Mouse (Mus musculus) layer of hippocampus, postnatal 25 days (tissue): Measurements from ENCODE around the gene Tnf. TPM values are rescaled to one million over a fixed set of nuclear protein-coding genes. Genes with fewer than 3 reads are reported as not detected.
A peak's percentile ranks its signal among the peaks of the same experiment; 100 is the strongest.

Source experiments
- DNase-seq, 2 experiments: peaks; one replicate each; pipeline ENCODE4 v3.0.0; 2022; ENCODE audit warnings: mixed read lengths in 2 of 2, low spot score in 1 of 2; ENCODE audit errors: extremely low spot score in 1 of 2
- total RNA-seq, 2 experiments: library from RNA; stranded (reverse); gene quantifications; 2 replicates each; pipeline ENCODE4 v1.2.3; 2021

Gene Tnf
- total RNA-seq, 2 experiments from 2014 or later, result not detected

- no peak for DNase-seq
These were observed 25.8 kb downstream of the Tnf start, which contains the start of gene Aif1 for GRCm38 (mm10) chr17:35175968-35176367. Gene Aif1, minus strand, starts transcription at chr17:35176068.

GRCm38 (mm10) chr17:35175382-35175781 is 26.4 kb downstream of the Tnf start:
- no peak for DNase-seq

- no peak for DNase-seq
These were observed 27.4 kb downstream of the Tnf start for GRCm38 (mm10) chr17:35174201-35174977.

GRCm38 (mm10) chr17:35173329-35173728 is 28.5 kb downstream of the Tnf start:
- DNase-seq, result no peak

GRCm38 (mm10) chr17:35172445-35173234 is 29.2 kb downstream of the Tnf start:
- DNase-seq, result no peak

GRCm38 (mm10) chr17:35168541-35169207 is 33.1 kb downstream of the Tnf start:
- no peak for DNase-seq

- DNase-seq, result no peak
These were observed 34.0 kb downstream of the Tnf start for GRCm38 (mm10) chr17:35167794-35168193.

GRCm38 (mm10) chr17:35166352-35167035 is 35.3 kb downstream of the Tnf start:
- DNase-seq, result peak in 1 of 2 experiments; percentile 55

DNA sequence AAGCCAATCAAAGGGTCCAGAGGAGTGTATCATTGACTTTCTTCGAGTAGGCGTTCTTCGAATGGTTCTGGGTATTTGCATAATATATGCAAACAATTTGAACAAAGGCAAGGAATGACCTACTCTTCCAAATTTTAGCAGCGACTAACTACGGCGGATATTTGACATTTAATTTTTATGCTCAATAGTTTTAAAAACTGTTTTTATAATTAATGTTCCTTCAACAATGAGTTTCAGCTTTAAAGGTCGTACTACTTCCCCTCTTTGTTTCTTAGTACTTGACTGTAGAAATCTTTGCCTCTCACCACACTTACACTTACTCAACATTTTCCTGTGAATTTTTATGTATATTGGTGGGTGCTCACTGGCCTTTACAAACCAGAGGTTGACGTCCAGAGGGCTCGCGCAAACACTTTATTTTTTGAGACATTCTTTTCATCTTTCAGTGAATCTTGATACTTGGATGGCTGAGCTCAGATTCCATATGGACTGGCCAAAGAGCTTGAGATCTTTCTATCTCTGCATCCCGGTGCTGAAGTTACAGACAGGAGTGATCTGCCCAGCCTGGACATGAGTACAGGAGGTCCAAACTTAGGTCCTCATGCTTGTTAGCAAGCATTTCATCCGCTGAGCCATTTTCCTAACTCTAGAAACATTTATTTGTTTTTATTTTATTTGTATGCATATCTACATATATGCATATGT is 36.2 kb downstream of the Tnf start:
- DNase-seq, result no peak

DNA sequence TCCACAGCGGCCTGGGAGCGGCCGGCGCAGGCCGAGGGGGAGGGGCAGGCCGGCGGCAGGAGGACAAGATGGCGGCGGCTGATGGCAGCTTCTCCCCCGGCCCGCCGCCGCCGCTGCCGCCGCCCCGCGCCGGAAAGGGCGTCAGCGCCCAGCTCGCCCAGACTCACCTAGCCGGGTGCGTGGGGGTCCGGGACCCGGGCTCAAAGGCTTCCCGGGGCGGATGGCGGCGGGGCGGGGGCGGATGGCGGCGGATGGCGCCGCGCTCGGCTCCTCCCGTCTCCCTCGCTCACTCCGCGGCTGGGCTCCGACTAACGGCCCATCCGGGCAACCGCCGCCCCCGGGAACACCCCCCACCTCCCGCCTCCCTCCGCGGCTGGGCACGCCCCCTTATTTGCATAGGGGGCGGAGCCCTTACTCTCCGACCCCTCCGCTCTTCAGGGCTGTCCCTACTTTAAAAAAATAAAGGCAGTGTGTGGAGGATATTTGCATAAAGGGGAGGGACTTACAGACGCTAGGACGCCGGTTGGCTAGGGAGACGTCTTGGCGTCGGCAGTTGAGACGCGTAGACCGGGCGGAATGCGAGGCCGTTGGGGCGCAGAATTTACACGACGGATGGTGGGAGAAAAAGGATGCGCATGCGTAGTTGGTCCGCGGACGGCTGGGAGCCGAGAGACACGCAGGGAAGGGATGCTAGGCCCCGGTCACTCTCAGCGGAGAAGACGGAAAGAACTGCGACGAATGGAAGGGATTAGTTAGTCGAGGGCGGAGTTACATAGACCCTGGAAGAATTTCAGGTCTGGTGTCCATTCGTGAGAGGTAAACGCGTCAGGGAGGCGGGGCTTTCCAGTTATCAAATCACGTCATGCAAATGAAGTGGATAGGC is 37.0 kb downstream of the Tnf start, which contains the start of gene Prrc2a:
Gene Prrc2a, minus strand, starts transcription at position 330 of the 883 bp plus-strand sequence.
- peak; percentile 94 to 98 for DNase-seq

DNA sequence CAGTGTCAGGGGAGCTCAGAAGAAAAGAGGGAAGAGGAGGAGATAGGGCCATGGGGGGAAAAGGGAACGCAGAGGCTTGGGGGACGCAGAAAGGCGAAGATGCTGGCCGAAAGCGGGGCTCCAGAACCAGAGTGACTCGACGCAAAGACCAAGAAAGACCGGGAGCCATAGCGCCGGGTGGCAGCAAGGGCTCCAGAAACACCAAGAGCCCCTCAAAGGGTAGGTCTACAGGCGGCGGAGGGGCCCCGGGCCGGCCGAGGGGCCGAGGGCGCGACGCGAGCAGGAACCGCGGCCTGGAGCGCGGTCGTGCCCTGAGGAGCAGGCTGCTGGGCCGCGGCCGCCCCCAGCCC is 37.6 kb downstream of the Tnf start:
- DNase-seq, result peak in 1 of 2 experiments; percentile 40

DNA sequence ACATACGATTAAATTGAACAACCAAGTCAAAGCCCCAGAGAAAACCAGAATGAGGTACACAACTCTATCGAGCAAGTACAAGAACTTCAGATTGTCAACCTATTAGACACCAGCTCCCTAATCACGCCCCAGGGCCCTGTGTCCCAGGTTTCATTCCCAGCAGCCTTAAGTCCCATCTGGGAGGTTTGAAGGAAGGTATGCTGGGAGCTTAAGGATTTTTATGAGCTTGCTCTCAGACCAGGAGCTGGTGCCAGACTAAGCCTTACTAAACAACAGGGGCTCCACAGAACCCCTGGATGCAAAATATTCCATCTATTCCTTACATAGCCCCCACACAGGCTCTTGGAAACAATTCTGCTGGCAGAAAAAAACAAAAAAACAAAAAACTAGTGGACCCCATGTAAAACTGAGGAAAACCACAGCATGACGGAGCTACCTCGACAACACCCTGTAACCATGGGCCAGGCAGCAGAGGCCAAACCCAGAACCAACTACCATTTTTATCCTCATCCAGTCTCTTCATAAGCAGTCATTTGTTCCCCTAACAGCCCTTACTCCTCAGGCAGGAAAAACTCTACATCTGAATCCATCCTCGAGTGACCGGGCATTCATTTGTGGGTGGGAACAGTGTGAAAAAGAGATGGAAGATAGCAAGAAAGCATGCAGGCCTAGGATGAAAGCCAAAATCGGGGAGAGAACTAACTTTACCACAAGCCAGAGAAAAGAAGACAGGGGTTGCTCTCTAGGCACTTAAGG is 38.3 kb downstream of the Tnf start:
- no peak for DNase-seq

DNA sequence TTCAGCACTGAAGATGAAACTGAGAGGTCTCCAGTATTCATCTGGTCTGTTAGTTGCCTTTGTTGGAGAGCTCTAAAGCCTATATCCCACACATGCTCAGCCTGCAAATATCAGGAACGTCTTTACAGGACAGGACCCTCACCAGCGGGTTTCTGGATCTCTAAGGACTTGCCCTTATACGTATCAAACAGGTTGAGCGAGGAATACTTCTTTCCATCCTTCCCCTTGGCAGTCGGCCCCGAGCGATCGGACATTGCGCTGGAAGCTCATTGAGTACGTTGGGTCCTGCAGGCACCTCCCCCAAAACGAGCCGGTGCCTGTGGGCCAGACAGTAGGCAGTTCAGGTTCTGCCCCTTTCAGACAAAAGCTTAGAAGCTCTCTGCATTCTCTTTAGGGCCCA is 39.1 kb downstream of the Tnf start:
- DNase-seq, result no peak

DNA sequence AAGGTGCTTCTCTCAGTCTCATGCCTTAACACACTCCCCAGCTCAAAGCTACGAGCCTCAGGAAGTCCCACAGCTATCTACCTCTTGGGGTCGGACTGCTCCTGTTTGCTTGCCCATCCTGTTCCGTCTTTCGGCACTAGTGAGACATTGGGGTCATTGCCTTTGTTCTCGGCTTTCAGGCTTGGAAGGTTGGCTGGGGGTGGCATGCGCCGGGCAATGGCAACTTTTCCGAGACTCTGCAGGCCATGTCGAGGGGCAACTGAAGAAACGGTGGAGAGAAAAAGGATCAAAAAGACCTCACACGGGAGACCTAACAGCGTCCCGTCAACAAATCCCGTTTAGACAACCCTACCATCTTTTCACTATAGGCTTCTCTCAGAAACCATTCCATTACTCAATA is 39.7 kb downstream of the Tnf start:
- DNase-seq, result no peak

DNA sequence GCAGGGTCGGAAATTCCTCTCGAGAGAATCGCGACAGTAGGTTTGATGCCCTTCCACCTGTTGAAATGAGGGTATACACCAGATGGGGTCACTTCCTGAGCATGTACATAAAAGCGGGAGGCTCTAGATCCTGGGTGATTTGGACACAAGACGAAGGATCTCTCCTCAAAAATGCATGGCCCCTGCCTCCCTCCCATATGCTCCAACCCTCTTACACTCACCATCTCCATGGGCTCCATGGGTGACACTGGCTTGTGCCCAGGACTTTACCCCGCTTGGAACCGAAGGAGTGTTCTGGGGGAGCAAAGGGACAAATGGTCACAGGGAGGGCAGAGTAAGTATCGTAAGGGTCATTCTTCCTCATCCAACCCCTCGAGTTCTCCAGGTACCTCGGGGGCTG is 40.4 kb downstream of the Tnf start:
- DNase-seq, result no peak

GRCm38 (mm10) chr17:35159638-35160037 is 42.2 kb downstream of the Tnf start:
- no peak for DNase-seq

- DNase-seq, result no peak
These were observed 42.8 kb downstream of the Tnf start for GRCm38 (mm10) chr17:35158850-35159593.
